Mouse (Mus musculus): ENCODE results near the gene Slco3a1. TPM values are rescaled to one million over a fixed set of nuclear protein-coding genes. Genes with fewer than 3 reads are reported as not detected.

Gene Slco3a1
- polyA plus RNA-seq, 1 experiment from 2014 or later: 6.7 TPM

DNA sequence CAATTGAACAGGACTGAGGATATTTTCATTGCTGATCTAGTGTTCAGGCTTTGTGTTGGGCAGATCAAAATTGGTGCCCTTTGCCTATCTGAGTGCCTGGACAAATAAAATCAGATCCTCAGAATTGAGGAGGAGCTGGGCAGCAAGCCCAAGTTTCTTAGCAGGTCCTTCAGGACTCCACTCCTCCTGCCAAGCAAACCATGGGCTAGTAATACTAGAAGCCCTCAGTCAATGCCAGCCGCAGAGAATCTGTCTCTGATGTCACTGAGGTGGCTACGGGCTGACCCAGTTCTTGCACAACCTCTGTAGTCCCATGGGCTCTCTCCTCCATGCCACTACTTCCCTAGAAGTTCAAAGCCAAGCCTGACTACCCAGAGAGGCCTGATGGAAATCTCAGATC lies 302.5 kb downstream of the Slco3a1 start:
- Histone ChIP-seq H3K4me3 (ENCODE audit: low read length) (no peak overlapping the region), H3K27ac (ENCODE audit: low read length) (no peak overlapping the region), H3K9ac (ENCODE audit: low read depth, low read length) (no peak overlapping the region), H3K4me2 (ENCODE audit: low read depth, low read length) (no peak overlapping the region), H3K9me3 (ENCODE audit: control insufficient read depth, low read length) (no peaks in the 10 kb centered on the region), H3K27me3 (replicated peaks; ENCODE audit: control insufficient read depth, insufficient read depth, low read length) (no peaks in the 10 kb centered on the region), H3K36me3 (ENCODE audit: control insufficient read depth, insufficient read depth, low read length) (no peaks in the 10 kb centered on the region), H3K4me1 (ENCODE audit: control insufficient read depth, insufficient read depth, low read length) (no peaks in the 10 kb centered on the region)
- no peak for ATAC-seq
- WGBS: 98% methylated on average over 2 of the region's 2 CpGs

DNA sequence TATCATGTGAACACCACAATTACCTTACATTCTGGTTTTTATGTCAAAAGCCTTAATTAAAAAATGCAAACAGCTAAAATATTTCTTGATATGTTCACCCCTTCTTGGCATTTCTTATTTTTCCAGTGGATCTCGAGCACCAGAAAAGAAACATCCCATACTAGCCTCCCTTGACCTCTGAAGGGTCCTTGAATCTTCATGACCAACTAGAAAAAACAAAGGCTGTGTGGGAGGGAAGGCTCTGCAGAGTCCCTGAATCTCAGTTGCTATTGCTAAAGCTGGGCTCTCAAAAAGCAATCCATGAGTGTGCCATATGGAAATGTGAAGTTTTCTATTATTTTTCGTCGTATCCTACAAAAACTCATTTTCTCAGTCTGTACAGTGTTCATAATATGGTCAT lies 313.3 kb downstream of the Slco3a1 start:
- Histone ChIP-seq H3K4me1 (ENCODE audit: control insufficient read depth, insufficient read depth, low read length) (no peaks in the 10 kb centered on the region), H3K36me3 (ENCODE audit: control insufficient read depth, insufficient read depth, low read length) (no peaks in the 10 kb centered on the region), H3K4me2 (ENCODE audit: low read depth, low read length) (no peak overlapping the region), H3K9me3 (ENCODE audit: control insufficient read depth, low read length) (no peaks in the 10 kb centered on the region), H3K27me3 (replicated peaks; ENCODE audit: control insufficient read depth, insufficient read depth, low read length) (no peaks in the 10 kb centered on the region), H3K27ac (ENCODE audit: low read length) (no peak overlapping the region), H3K4me3 (ENCODE audit: low read length) (no peak overlapping the region), H3K9ac (ENCODE audit: low read depth, low read length) (no peak overlapping the region)
- 84% methylated on average over 3 of the region's 3 CpGs for WGBS
- no peak for ATAC-seq

DNA sequence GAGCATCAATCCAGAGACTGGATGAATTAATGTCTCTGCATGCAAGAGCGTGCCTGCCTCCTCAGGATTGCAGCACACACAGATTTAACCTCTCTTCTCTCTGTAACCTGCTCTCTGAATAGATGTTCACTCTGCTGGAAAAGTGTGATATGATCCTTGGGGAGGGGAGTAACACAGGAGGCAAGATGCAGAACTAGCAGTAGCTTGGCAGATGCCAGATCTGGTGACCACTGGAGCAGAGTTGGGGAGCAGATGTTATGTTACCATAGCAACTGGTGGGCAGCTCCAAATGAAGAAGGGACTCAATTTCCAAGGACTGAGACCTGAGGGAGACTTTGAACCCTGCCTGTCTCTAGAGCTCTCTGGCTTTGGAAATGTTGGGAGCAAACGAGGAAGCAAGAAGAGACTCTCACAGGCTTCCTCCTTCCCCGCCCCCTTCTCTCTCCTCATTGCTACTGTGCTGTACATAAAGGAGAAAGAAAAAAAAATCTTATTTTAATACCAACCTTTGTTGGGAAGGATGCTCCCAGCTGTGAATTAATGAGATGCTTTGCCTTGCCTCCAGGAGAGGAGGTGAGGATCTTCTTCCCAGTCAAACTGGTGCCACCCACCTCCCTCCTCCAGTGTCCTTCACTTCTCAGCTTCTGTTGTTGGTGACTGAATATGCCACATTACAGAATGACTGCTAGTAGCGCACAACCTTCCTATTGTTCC lies 314.0 kb downstream of the Slco3a1 start:
- Histone ChIP-seq H3K27ac (ENCODE audit: low read length) (no peak overlapping the region), H3K36me3 (ENCODE audit: control insufficient read depth, insufficient read depth, low read length) (no peaks in the 10 kb centered on the region), H3K4me3 (ENCODE audit: low read length) (no peak overlapping the region), H3K27me3 (replicated peaks; ENCODE audit: control insufficient read depth, insufficient read depth, low read length) (no peaks in the 10 kb centered on the region), H3K9ac (ENCODE audit: low read depth, low read length) (no peak overlapping the region), H3K9me3 (ENCODE audit: control insufficient read depth, low read length) (no peaks in the 10 kb centered on the region), H3K4me2 (ENCODE audit: low read depth, low read length) (no peak overlapping the region), H3K4me1 (ENCODE audit: control insufficient read depth, insufficient read depth, low read length) (no peaks in the 10 kb centered on the region)
- ATAC-seq: no peak
- 58% methylated on average over 4 of the region's 4 CpGs for WGBS

Small RNA genes lying within 50 kb of the gene (microRNA-seq; reads per million reads assigned to microRNA genes)
- not detected for gene Gm27459
